Mouse (Mus musculus) intestine, embryonic 16.5 days (tissue): ENCODE results near the gene Apoh. TPM values are rescaled to one million over a fixed set of nuclear protein-coding genes. Genes with fewer than 3 reads are reported as not detected.

Experiments used
- ATAC-seq: fragments of 200-750 bp; cut with Nextera tagmentation; 2 replicates; pipeline ENCODE4 v1.8.0; 2017; ENCODE audit warnings: moderate TSS enrichment, moderate library complexity
- H3K27ac ChIP-seq: fragments of 300-500 bp; sonication (generic); 2 replicates; pipeline ENCODE4 v1.5.1; 2014; ENCODE audit warnings: mild to moderate bottlenecking, low read length
- H3K27me3 ChIP-seq: fragments of 300-500 bp; sonication (generic); replicated peaks from 2 replicates; pipeline ENCODE4 v1.6.1; 2014; ENCODE audit warnings: low read length, control low read depth, mixed read lengths; ENCODE audit not compliant: control insufficient read depth, insufficient read depth
- H3K36me3 ChIP-seq: fragments of 300-500 bp; sonication (generic); 2 replicates; pipeline ENCODE4 v1.6.1; 2014; ENCODE audit warnings: low read length, control low read depth; ENCODE audit not compliant: control insufficient read depth, insufficient read depth
- H3K4me1 ChIP-seq: fragments of 300-500 bp; sonication (generic); 2 replicates; pipeline ENCODE4 v1.6.1; 2014; ENCODE audit warnings: low read length, control low read depth, mixed read lengths; ENCODE audit not compliant: control insufficient read depth, insufficient read depth
- H3K4me2 ChIP-seq: fragments of 300-500 bp; sonication (generic); 2 replicates; pipeline ENCODE4 v1.6.1; 2014; ENCODE audit warnings: low read depth, low read length, control low read depth
- H3K4me3 ChIP-seq: fragments of 300-500 bp; sonication (generic); 2 replicates; pipeline ENCODE4 v1.5.1; 2014; ENCODE audit warnings: mild to moderate bottlenecking, low read length
- H3K9ac ChIP-seq: fragments of 300-500 bp; sonication (generic); 2 replicates; pipeline ENCODE4 v1.6.1; 2014; ENCODE audit warnings: low read depth, low read length
- H3K9me3 ChIP-seq: fragments of 300-500 bp; sonication (generic); 2 replicates; pipeline ENCODE4 v1.6.1; 2016; ENCODE audit warnings: low read length, control low read depth; ENCODE audit not compliant: control insufficient read depth
- WGBS: fragments of 180-500 bp; shearing (Covaris S2); extraction: QIAGEN DNeasy Blood & Tissue Kit; methylation state at CpG from one replicate; pipeline ENCODE4 v1.1.7; 2014; 5-methylcytosine and 5-hydroxymethylcytosine counted together
- polyA plus RNA-seq: library from polyadenylated mRNA; unstranded; fragments of >200 nt; fragmentation: Nextera tagmentation; extraction: Ambion mirVana; gene quantifications from 2 replicates; pipeline ENCODE4 v1.2.1, GENCODE M21; 2015

Gene Apoh
- polyA plus RNA-seq, 1 experiment from 2014 or later, result 11.5 TPM

DNA sequence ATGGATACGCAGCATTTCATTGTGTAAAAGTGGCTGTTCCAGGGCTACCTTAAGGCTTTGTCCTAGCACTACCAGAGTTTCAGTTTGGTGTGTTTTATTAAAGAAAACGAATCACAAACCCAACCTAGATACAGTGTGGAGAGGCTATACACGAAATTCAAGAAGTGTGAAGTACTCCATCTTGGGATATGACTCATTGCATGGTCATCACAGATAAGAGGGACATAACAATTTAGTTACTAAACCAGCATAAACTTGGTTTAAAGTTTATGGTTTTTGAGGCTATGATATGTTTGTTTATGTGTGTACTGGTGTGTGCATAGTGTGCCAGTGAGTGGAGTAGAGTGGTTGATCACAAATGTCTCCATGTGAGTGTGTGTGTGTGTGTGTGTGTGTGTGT lies 116.4 kb downstream of the Apoh start:
- H3K4me2 ChIP-seq, result no peak overlapping the region
- no peak overlapping the region for H3K9ac ChIP-seq

More for the DNA sequence above, 116.4 kb downstream of the Apoh start:
- Histone ChIP-seq H3K36me3 (no peaks in the 10 kb centered on the region), H3K27me3 (no peaks in the 10 kb centered on the region), H3K4me3 (no peak overlapping the region), H3K27ac (no peak overlapping the region), H3K4me1 (0 out of 2 replicates have a peak, but pooled peaks cover 2% of the 10 kb centered on the region), H3K9me3 (no peaks in the 10 kb centered on the region)
- WGBS, result 84% methylated on average over 3 of the region's 3 CpGs
- ATAC-seq, result no peak

Other genes starting within 250 kb of the Apoh start
- 19.7 and 20.3 TPM in 2 replicates for gene Prkca, start 574 bp downstream of the Apoh start, polyA plus RNA-seq
- gene Cep112, start 81.8 kb downstream of the Apoh start, polyA plus RNA-seq, result 4.3 and 6.7 TPM in 2 replicates